Mouse (Mus musculus) macrophage (primary cell): ENCODE data around the gene Ovol3. TPM values are rescaled to one million over a fixed set of nuclear protein-coding genes. Genes with fewer than 3 reads are reported as not detected.

Experiments
- H3K27ac ChIP-seq: fragments of 350-480 bp; formaldehyde crosslinking; 2 replicates; pipeline ENCODE4 v1.9.0; 2021
- H3K36me3 ChIP-seq: fragments of 350-480 bp; formaldehyde crosslinking; 2 replicates; pipeline ENCODE4 v1.9.0; 2021; ENCODE audit errors: inconsistent target
- H3K4me3 ChIP-seq: fragments of 350-480 bp; formaldehyde crosslinking; 2 replicates; pipeline ENCODE4 v1.9.0; 2021; ENCODE audit errors: inconsistent target
- H3K79me2 ChIP-seq: fragments of 350-480 bp; formaldehyde crosslinking; 2 replicates; pipeline ENCODE4 v1.9.0; 2021; ENCODE audit errors: inconsistent target
- WGBS: methylation state at CpG from one replicate; pipeline ENCODE4 v1.1.7; 2026; ENCODE audit warnings: inconsistent platforms; ENCODE audit not compliant: missing documents; 5-methylcytosine and 5-hydroxymethylcytosine counted together
- polyA plus RNA-seq: library from polyadenylated mRNA; stranded (reverse); fragments of 250-400 nt; gene quantifications from 3 replicates; pipeline ENCODE4 v1.2.4, GENCODE M21; 2018; ENCODE audit warnings: inconsistent platforms

Gene Ovol3
- polyA plus RNA-seq, 1 experiment from 2014 or later = not detected

DNA sequence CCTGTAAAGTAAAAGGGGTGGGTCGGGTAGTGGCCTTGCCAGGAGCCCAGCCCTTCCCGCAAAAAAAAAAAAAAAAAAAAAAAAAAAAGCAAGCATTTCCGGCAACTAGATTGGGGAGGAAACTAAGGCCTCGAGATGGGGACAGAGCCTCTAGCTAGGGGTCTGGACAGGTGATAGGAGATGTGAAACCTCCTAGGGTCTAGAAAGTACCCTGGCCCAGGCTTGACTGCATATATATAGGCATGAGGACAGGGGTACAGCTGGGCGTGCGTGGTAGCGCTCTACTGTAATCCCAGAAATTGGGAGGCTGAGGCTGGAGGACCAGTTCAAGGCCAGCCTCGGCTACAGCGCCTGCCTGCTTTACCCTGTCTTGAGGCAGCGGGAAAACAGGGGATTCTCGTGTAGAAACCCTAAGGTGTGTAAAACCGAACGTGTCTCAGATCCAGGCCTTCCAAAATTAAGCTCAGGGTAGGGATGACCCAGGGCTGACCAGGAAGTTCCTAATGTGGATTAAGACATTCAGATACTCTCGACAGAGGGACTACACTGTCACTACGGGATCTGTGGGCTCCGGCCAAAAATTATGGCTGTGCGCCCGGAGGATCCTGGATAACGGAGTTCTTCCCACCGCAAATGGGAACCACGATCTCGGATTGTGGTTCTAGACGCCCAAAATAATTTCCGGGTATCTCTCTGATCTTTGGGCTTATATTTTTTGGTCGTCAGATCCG, 41.3 kb downstream of the Ovol3 start:
- Histone ChIP-seq H3K4me3 (peak overlapping the region; percentile 99), H3K36me3 (peaks cover 32% of the 10 kb centered on the region), H3K79me2 (peaks cover 44% of the 10 kb centered on the region), H3K27ac (peak overlapping the region; percentile 94)
- under 1% methylated on average over 24 of the region's 26 CpGs for WGBS

DNA sequence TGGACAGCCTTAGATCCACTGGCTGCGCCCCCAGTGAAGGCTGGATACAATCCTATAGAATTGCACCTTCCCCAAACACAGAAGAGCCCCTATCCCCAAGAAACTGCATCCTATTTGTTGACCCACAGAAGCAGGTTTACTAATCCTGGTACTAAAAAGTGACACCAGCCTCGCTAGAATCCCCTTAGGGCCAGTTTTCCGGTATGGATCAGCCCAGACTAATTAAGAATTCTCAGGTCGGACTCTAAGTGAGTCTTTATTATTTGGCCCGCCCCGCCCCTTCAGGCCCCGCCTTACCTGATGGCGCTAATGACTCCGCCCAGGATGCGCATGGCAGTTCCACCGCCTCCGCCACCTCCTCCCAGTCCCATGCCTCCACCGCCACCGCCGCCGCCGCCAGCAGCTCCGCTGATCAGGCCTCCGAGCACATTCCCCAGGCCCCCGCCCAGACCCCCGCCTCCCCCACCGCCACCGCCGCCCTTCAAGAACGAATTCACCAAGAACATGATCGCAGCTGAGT, 41.9 kb downstream of the Ovol3 start:
- peak overlapping the region; percentile 99 for H3K4me3 ChIP-seq
- H3K27ac ChIP-seq = peak overlapping the region; percentile 94
- WGBS = 6% methylated on average over 20 of the region's 26 CpGs
- peaks cover 38% of the 10 kb centered on the region for H3K36me3 ChIP-seq
- peaks cover 44% of the 10 kb centered on the region for H3K79me2 ChIP-seq

DNA sequence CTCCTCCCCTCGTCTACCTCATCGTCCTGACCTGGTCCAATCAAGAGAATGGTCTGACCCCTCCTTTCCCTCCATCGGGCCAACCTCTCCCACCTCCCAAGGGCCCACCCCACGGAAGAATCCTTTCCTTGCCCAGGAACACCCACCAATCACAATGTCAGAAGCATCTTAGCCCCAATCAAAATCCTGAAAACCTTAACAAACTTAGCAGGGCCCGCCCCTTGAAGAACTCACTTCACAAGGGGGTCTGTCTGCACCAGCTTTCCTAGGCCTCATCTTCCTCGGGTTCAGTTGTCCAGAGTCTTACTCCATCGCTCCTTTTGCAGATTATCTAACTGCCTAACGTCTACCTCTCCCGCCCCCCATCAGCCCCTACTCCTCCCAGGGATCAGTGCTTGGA, 42.5 kb downstream of the Ovol3 start:
- Histone ChIP-seq H3K79me2 (peaks cover 44% of the 10 kb centered on the region), H3K27ac (no peak overlapping the region; the same call in 1 of the 2 replicates), H3K4me3 (peak overlapping the region; percentile 99; the same call in 1 of the 2 replicates), H3K36me3 (peaks cover 44% of the 10 kb centered on the region)
- WGBS = 73% methylated on average over 9 of the region's 9 CpGs

DNA sequence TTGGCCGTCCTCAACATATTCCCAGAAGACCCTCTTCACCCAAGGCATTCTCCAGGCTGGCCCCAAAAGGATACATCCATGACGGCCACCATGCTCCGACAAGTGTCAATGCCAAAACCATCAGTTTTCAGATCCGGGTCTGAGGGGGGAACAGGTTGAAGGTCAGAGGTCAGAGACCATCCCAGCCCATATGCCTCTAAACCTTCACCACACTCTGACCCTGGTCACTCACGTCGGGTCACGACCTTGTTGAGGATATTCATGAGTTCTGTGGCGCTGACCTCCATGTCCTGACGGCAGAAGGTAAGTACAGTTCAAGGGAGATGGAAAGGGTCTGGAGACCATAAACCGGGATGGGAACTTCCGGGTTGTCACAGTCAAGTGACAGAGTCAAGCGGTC, 43.4 kb downstream of the Ovol3 start:
- WGBS = 99% methylated on average over 12 of the region's 12 CpGs
- H3K27ac ChIP-seq = no peak overlapping the region
- peaks cover 44% of the 10 kb centered on the region for H3K79me2 ChIP-seq
- peaks cover 54% of the 10 kb centered on the region for H3K36me3 ChIP-seq
- no peak overlapping the region for H3K4me3 ChIP-seq

DNA sequence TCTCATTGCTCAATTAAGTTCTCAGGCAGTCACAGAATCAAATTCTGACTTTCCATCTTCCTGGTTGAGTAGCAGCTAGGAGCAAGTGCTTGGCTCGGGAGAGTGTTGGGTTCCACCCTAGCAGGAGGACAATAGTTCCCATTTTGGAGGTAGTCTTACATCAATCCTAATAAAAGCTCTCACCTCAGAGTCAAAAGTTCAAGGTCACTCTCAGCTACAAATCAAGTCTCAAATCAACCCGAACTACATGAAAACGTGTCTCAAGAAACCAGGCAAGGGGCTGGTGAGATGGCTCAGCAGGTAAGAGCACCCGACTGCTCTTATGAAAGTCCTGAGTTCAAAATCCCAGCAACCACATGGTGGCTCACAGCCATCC, 46.4 kb downstream of the Ovol3 start:
- H3K4me3 ChIP-seq = no peak overlapping the region
- H3K36me3 ChIP-seq = peaks cover 60% of the 10 kb centered on the region
- H3K27ac ChIP-seq = no peak overlapping the region
- WGBS = 93% methylated on average over 4 of the region's 4 CpGs
- peaks cover 37% of the 10 kb centered on the region for H3K79me2 ChIP-seq

DNA sequence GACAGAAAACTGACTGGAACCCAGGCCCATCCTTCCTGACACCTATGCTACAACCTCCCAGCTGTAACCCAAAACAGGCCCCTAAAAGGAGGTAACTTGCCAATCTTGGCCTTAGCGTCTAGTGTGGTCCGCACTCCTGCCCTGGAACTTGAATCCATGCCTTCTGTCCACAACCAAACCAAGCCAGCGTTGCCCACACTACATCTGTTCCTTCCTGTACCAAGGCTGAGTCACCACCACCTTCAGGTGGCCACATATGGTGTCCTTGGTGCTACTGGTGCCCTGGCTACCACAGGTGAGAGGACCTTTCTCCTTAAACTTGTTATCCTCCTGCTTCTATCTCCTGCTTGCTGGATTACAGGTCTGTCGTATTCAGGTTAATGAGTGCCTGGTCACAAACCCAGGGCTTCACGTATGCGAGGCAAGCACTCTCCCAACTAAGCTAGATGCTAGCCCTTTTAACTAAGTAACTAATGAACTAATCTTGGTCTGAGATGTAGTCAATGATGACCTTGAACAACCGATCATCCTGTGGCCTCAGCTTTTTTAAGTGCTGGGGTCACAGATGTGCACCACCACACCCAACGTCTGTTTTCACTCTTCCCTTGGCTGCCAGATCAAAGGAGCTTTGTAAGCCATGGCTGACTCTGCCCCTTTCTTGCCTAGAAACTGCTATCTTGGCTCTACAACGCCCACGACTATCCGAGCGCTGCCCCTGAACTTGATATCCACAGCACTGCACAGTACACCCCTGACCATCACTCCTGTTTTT, 47.0 kb downstream of the Ovol3 start:
- WGBS = 94% methylated on average over 11 of the region's 12 CpGs
- H3K79me2 ChIP-seq = peaks cover 33% of the 10 kb centered on the region
- no peak overlapping the region for H3K4me3 ChIP-seq
- peaks cover 60% of the 10 kb centered on the region for H3K36me3 ChIP-seq
- H3K27ac ChIP-seq = no peak overlapping the region

DNA sequence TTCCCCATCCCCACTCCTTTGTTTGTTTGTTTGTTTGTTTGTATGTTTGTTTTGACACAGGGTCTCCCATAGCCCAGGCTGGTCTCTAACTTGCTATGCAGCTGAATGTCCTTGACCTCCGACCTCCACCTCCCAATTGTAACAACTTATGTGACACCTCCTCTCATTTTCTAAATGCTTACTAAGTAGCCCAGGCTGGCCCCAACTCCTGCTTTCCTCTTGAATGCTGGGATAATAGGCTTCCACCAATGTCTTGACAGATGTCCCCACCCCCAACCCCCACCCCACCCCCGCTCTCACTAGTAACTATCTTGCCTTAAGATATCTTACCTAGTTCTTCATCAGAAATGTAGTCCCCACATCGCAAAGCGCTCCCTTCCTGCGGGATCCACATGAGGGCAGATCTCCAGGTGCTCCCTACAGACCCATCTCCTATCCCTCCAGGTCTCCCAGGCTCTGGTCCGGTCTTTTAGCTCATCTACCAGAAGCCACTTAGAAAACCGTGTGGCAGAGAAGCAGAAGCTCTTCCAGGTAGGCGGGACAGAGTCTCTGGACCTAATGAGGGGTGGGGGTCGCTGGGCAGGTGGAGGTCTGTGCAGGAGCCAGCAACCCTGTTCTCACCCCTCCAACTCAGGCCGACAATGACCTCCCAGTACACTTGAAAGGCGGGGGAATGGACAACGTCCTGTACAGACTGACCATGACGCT, 50.7 kb downstream of the Ovol3 start:
- H3K36me3 ChIP-seq = peaks cover 28% of the 10 kb centered on the region
- 95% methylated on average over 13 of the region's 13 CpGs for WGBS
- peak overlapping the region; percentile 27; the same call in 1 of the 2 replicates for H3K4me3 ChIP-seq
- H3K27ac ChIP-seq = peak overlapping the region; percentile 52
- H3K79me2 ChIP-seq = no peaks in the 10 kb centered on the region

DNA sequence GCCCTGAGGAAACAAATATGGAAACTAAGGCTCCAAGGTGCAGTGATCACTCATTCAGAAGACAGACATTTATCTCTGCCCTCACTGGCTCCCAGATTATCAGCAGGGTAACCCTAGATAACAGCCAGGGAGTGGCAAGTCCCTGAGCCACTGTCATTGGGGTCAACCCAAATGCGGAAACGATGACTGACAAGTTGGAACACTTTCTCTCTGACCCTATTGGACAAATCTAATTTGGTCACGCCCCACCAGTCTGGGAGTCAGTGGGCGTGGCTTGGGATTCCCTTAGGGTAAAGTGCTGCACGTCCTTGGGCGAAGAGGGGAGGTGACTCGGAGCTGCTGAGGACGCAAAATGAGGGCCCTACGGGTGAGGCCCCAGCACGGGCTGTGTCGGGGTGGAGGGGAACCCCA, 51.6 kb downstream of the Ovol3 start, which contains the start of gene Cox7a1:
Cox7a1 (plus strand) TSS at position 266 of the 411 bp plus-strand sequence.
- no peaks in the 10 kb centered on the region for H3K79me2 ChIP-seq
- H3K4me3 ChIP-seq = peak within 1 kb of the TSS; percentile 27
- 2% methylated on average over 11 of the region's 11 CpGs for WGBS
- H3K27ac ChIP-seq = peak within 1 kb of the TSS; percentile 52
- peaks cover 24% of the 10 kb centered on the region for H3K36me3 ChIP-seq

Other genes starting within 250 kb of the Ovol3 start
- gene Zfp14, start 184.3 kb downstream of the Ovol3 start, polyA plus RNA-seq = 1.3 to 1.7 TPM (median 1.5 TPM) in 3 replicates
- gene Zfp82, start 162.8 kb downstream of the Ovol3 start, polyA plus RNA-seq = 2.3 to 2.6 TPM (median 2.5 TPM) in 3 replicates
- gene Gm26920, start 145.3 kb downstream of the Ovol3 start, polyA plus RNA-seq = not detected in 3 replicates
- 1.9 to 2.1 TPM (median 2.0 TPM) in 3 replicates for gene Zfp566, start 145.2 kb downstream of the Ovol3 start, polyA plus RNA-seq
- gene Zfp260, start 140.9 kb downstream of the Ovol3 start, polyA plus RNA-seq = 12.5 to 26.3 TPM (median 21.7 TPM) in 3 replicates
- gene Zfp382, start 113.8 kb downstream of the Ovol3 start, polyA plus RNA-seq = 4.3 to 6.3 TPM (median 4.8 TPM) in 3 replicates
- 17.2 to 34.1 TPM (median 30.3 TPM) in 3 replicates for gene Zfp146, start 66.0 kb downstream of the Ovol3 start, polyA plus RNA-seq
- gene Cox7a1, start 51.6 kb downstream of the Ovol3 start, polyA plus RNA-seq = 6.1 to 9.1 TPM (median 8.4 TPM) in 3 replicates
- gene Capns1, start 36.9 kb downstream of the Ovol3 start, polyA plus RNA-seq = 404 to 602 TPM (median 510 TPM) in 3 replicates
- 34.2 to 47.5 TPM (median 41.3 TPM) in 3 replicates for gene Polr2i, start 3.8 kb downstream of the Ovol3 start, polyA plus RNA-seq
- 57.6 to 136 TPM (median 89.3 TPM) in 3 replicates for gene Tbcb, start 3.5 kb downstream of the Ovol3 start, polyA plus RNA-seq
- gene Thap8, start 44.4 kb upstream of the Ovol3 start, polyA plus RNA-seq = 0.34 to 0.72 TPM in 2 of 3 replicates, not detected in the other
- gene Wdr62, start 44.7 kb upstream of the Ovol3 start, polyA plus RNA-seq = 10.4 to 24.4 TPM (median 15.1 TPM) in 3 replicates
- gene Clip3, start 56.0 kb upstream of the Ovol3 start, polyA plus RNA-seq = 0.07 to 0.59 TPM in 2 of 3 replicates, not detected in the other
- gene Alkbh6, start 73.0 kb upstream of the Ovol3 start, polyA plus RNA-seq = 16.1 to 25.9 TPM (median 25.1 TPM) in 3 replicates
- gene Syne4, start 79.1 kb upstream of the Ovol3 start, polyA plus RNA-seq = 0.30 to 0.82 TPM (median 0.74 TPM) in 3 replicates
- gene E130208F15Rik, start 86.0 kb upstream of the Ovol3 start, polyA plus RNA-seq = 0.33 to 0.57 TPM (median 0.33 TPM) in 3 replicates
- 4.6 to 6.7 TPM (median 5.0 TPM) in 3 replicates for gene Sdhaf1, start 88.2 kb upstream of the Ovol3 start, polyA plus RNA-seq
- 0.07 TPM in 1 of 3 replicates, not detected in the others for gene Lrfn3, start 127.0 kb upstream of the Ovol3 start, polyA plus RNA-seq
- 2,505 to 4,301 TPM (median 3,819 TPM) in 3 replicates for gene Tyrobp, start 178.0 kb upstream of the Ovol3 start, polyA plus RNA-seq
- gene Hcst, start 184.1 kb upstream of the Ovol3 start, polyA plus RNA-seq = 9.3 to 40.5 TPM (median 34.0 TPM) in 3 replicates
- 3.2 to 8.3 TPM (median 6.3 TPM) in 3 replicates for gene Nfkbid, start 186.0 kb upstream of the Ovol3 start, polyA plus RNA-seq
- 0.67 to 1.3 TPM (median 0.75 TPM) in 3 replicates for gene Aplp1, start 209.8 kb upstream of the Ovol3 start, polyA plus RNA-seq
- not detected in 3 replicates for gene Kirrel2, start 222.0 kb upstream of the Ovol3 start, polyA plus RNA-seq
- gene Nphs1, start 222.6 kb upstream of the Ovol3 start, polyA plus RNA-seq = not detected in 3 replicates